ENCODE assay signal across 24 mouse cellular contexts in genomic region chr7:78546551-78546950, GRCm38 (mm10).
A peak's percentile ranks its signal among the peaks of the same experiment; 100 is the strongest.
DNase-seq lines count a peak whose midpoint lies in the region; ATAC-seq lines count a peak whose summit lies in the region.
"Had no signal": no experiment of that assay in that cellular context is flagged by ENCODE, and none has a peak within 500 bp of the region (broad histone marks: within the 10 kb centered on the region; RNA-seq: fewer than 3 reads in every experiment).

No protein-coding gene starts in this region.

- H3K4me2 ChIP-seq in embryonic facial prominence, embryonic 11.5 days (ENCODE audit: low read depth, low read length) = no peak overlapping the region
- no peak overlapping the region for H3K4me2 ChIP-seq in neural tube, embryonic 11.5 days (ENCODE audit: low read depth)
- H3K4me2 ChIP-seq in neural tube, embryonic 12.5 days (replicated peaks) = no peak overlapping the region
- H3K4me2 ChIP-seq: embryonic facial prominence, embryonic 12.5 days; limb, embryonic 15.5 days; liver, embryonic 15.5 days had no signal

- DNase-seq in embryonic facial prominence, embryonic 11.5 days (ENCODE audit: low spot score) = no peak
- no peak for DNase-seq in embryonic facial prominence, embryonic 10.5 days (ENCODE audit: low spot score)
- DNase-seq in neural tube, embryonic 11.5 days (ENCODE audit: low spot score) = peak; percentile 17
- DNase-seq in neural tube, embryonic 10.5 days (ENCODE audit: extremely low spot score, low spot score) = no peak
- DNase-seq in cerebellum, postnatal 36 days = no peak
- DNase-seq in natural killer cell, adult 2 months (ENCODE audit: low spot score in 2 of 2) = no peak
- DNase-seq: adrenal gland, postnatal 25 days; cerebellum, adult 11-12 months; cerebellum, postnatal 25 days; gastrocnemius, postnatal 36 days; kidney, adult 18-20 months; kidney, postnatal 14 days; lung, postnatal 10 days; spleen, adult 18-20 months; thymus, postnatal 36 days had no signal

- no peak overlapping the region for H3K9ac ChIP-seq in embryonic facial prominence, embryonic 11.5 days (replicated peaks; ENCODE audit: low read length)
- H3K9ac ChIP-seq in neural tube, embryonic 11.5 days (ENCODE audit: low read length) = no peak overlapping the region
- no peak overlapping the region for H3K9ac ChIP-seq in neural tube, embryonic 12.5 days
- H3K9ac ChIP-seq: embryonic facial prominence, embryonic 12.5 days; limb, embryonic 15.5 days; liver, embryonic 15.5 days had no signal

- H3K9me3 ChIP-seq in embryonic facial prominence, embryonic 11.5 days (replicated peaks; ENCODE audit: control insufficient read depth, low read length) = no peaks in the 10 kb centered on the region
- H3K9me3 ChIP-seq in embryonic facial prominence, embryonic 10.5 days = no peaks in the 10 kb centered on the region
- no peaks in the 10 kb centered on the region for H3K9me3 ChIP-seq in neural tube, embryonic 11.5 days (ENCODE audit: control insufficient read depth, low read length)
- no peaks in the 10 kb centered on the region for H3K9me3 ChIP-seq in neural tube, embryonic 12.5 days
- H3K9me3 ChIP-seq: embryonic facial prominence, embryonic 12.5 days; limb, embryonic 15.5 days; liver, embryonic 15.5 days had no signal

- no peak overlapping the region for H3K4me3 ChIP-seq in embryonic facial prominence, embryonic 11.5 days (ENCODE audit: low read depth, low read length)
- no peak overlapping the region for H3K4me3 ChIP-seq in embryonic facial prominence, embryonic 10.5 days
- H3K4me3 ChIP-seq in neural tube, embryonic 11.5 days (ENCODE audit: low read depth, low read length) = no peak overlapping the region
- no peak overlapping the region for H3K4me3 ChIP-seq in neural tube, embryonic 12.5 days
- H3K4me3 ChIP-seq: embryonic facial prominence, embryonic 12.5 days; erythroblast, embryonic 14.5 days; limb, embryonic 15.5 days; liver, embryonic 15.5 days had no signal

- no peaks in the 10 kb centered on the region for H3K4me1 ChIP-seq in embryonic facial prominence, embryonic 11.5 days (ENCODE audit: control insufficient read depth, insufficient read depth, low read length)
- no peaks in the 10 kb centered on the region for H3K4me1 ChIP-seq in embryonic facial prominence, embryonic 10.5 days
- H3K4me1 ChIP-seq in neural tube, embryonic 11.5 days (ENCODE audit: control insufficient read depth, insufficient read depth, low read length) = no peaks in the 10 kb centered on the region
- peaks cover 10% of the 10 kb centered on the region for H3K4me1 ChIP-seq in neural tube, embryonic 12.5 days
- H3K4me1 ChIP-seq: embryonic facial prominence, embryonic 12.5 days; limb, embryonic 15.5 days; liver, embryonic 15.5 days had no signal

- H3K27me3 ChIP-seq in embryonic facial prominence, embryonic 11.5 days (ENCODE audit: control insufficient read depth, insufficient read depth, low read length) = no peaks in the 10 kb centered on the region
- H3K27me3 ChIP-seq in embryonic facial prominence, embryonic 10.5 days (replicated peaks; ENCODE audit: low read depth, poor library complexity, severe bottlenecking) = no peaks in the 10 kb centered on the region
- no peaks in the 10 kb centered on the region for H3K27me3 ChIP-seq in neural tube, embryonic 11.5 days (ENCODE audit: control insufficient read depth, insufficient read depth, low read length)
- H3K27me3 ChIP-seq in neural tube, embryonic 12.5 days (replicated peaks) = no peaks in the 10 kb centered on the region
- H3K27me3 ChIP-seq: embryonic facial prominence, embryonic 12.5 days; limb, embryonic 15.5 days; liver, embryonic 15.5 days; Patski had no signal

- 0 out of 2 replicates have a peak, but pooled peaks have one; percentile 55 for ATAC-seq in embryonic facial prominence, embryonic 11.5 days (replicated peaks; ENCODE audit: insufficient number of reproducible peaks, low FRiP score, low TSS enrichment, low read depth)
- ATAC-seq in neural tube, embryonic 11.5 days (ENCODE audit: insufficient read depth, low FRiP score, low TSS enrichment) = peak; percentile 61
- peak; percentile 66 for ATAC-seq in neural tube, embryonic 12.5 days (ENCODE audit: low FRiP score, low read depth)
- no peak for ATAC-seq in activated CD4-positive, CD25-positive, alpha-beta regulatory T cell, adult 4 months
- ATAC-seq: CD4-positive, CD25-positive, alpha-beta regulatory T cell, adult 4 months; forebrain, embryonic 16.5 days; Patski had no signal

- H3K36me3 ChIP-seq in embryonic facial prominence, embryonic 11.5 days (replicated peaks; ENCODE audit: control insufficient read depth, insufficient read depth, low read depth, low read length) = no peaks in the 10 kb centered on the region
- H3K36me3 ChIP-seq in embryonic facial prominence, embryonic 10.5 days (replicated peaks) = no peaks in the 10 kb centered on the region
- no peaks in the 10 kb centered on the region for H3K36me3 ChIP-seq in neural tube, embryonic 11.5 days (ENCODE audit: control insufficient read depth, insufficient read depth, low read length)
- H3K36me3 ChIP-seq in neural tube, embryonic 12.5 days = no peaks in the 10 kb centered on the region
- H3K36me3 ChIP-seq: embryonic facial prominence, embryonic 12.5 days; limb, embryonic 15.5 days; liver, embryonic 15.5 days had no signal

- 73% methylated on average over 10 of the region's 10 CpGs for WGBS in embryonic facial prominence, embryonic 11.5 days
- 75% methylated on average over 10 of the region's 10 CpGs for WGBS in embryonic facial prominence, embryonic 10.5 days
- 56% methylated on average over 10 of the region's 10 CpGs for WGBS in neural tube, embryonic 11.5 days
- WGBS in neural tube, embryonic 12.5 days = 60% methylated on average over 10 of the region's 10 CpGs

- H3K27ac ChIP-seq in embryonic facial prominence, embryonic 11.5 days (replicated peaks; ENCODE audit: low read depth, low read length) = no peak overlapping the region
- no peak overlapping the region for H3K27ac ChIP-seq in embryonic facial prominence, embryonic 10.5 days (replicated peaks)
- H3K27ac ChIP-seq in neural tube, embryonic 11.5 days (ENCODE audit: low read depth, low read length) = no peak overlapping the region
- H3K27ac ChIP-seq in neural tube, embryonic 12.5 days = no peak overlapping the region
- H3K27ac ChIP-seq: embryonic facial prominence, embryonic 12.5 days; limb, embryonic 15.5 days; liver, embryonic 15.5 days had no signal
